Mouse (Mus musculus): ENCODE measurements at regions not wholly inside any gene's neighbourhood (a gene's known extent, or its start where the extent isn't known, plus 50 kb on each side); places are given as distances from the start of the nearest gene placed in this dataset.
A peak's percentile ranks its signal among the peaks of the same experiment; 100 is the strongest.

GRCm38 (mm10) chr10:71753255-71753654 is 405.7 kb downstream of the Ipmk start:
- DNase-seq (ENCODE audit: low read depth, low spot score) = no peak

DNA sequence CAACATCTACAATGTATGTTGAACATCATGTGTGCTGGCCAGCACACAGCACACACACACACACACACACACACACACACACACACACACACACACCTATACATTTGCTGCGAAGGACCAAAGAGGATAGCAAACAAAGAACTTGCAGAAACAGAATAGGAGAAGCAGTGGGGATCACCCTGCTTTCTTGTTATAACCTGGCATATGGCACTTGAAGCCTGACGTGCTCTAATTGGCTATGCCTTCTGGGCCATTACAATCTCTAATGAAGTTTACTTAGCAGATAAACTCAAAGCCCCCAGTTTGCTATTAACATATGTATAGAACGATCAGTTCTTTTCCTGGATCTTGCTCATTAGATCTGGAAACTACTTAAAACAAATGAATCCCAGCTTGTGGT is 407.2 kb downstream of the Ipmk start:
- DNase-seq (ENCODE audit: low read depth, low spot score) = no peak

- peak; percentile 28 for DNase-seq (ENCODE audit: low read depth, low spot score)
Measured at GRCm38 (mm10) chr10:71778903-71779302, 431.3 kb downstream of the Ipmk start.

- no peak for DNase-seq (ENCODE audit: low read depth, low spot score)
Measured at GRCm38 (mm10) chr10:71789241-71789640, 441.7 kb downstream of the Ipmk start.

DNA sequence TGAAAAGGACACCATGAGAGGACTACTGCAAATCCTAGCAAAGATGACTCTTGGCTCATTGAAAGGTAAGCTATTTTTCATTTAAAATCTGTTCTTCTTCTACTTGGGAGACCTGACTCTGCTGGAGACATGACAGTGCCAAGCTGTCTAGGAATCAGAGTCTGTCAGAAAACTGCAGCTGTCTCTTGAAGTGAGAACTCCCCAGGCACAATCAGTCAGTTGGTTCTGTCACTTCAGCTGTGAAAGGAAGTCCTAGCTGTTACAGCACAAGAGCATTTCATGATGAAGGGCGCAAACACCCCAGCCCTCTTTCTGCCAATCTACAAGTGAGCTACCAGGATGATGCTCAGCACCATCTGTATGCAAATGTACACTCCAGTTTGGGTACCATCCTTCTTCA is 442.4 kb downstream of the Ipmk start:
- DNase-seq (ENCODE audit: low read depth, low spot score) = no peak

GRCm38 (mm10) chr10:71798638-71799037 is 451.1 kb downstream of the Ipmk start:
- no peak for DNase-seq (ENCODE audit: low read depth, low spot score)

- no peak for DNase-seq (ENCODE audit: low read depth, low spot score)
Measured at GRCm38 (mm10) chr10:71802457-71802856, 454.9 kb downstream of the Ipmk start.

- DNase-seq (ENCODE audit: low read depth, low spot score) = no peak
Measured at GRCm38 (mm10) chr10:71832633-71833032, 485.1 kb downstream of the Ipmk start.

GRCm38 (mm10) chr10:71835018-71835417 is 487.5 kb downstream of the Ipmk start:
- no peak for DNase-seq (ENCODE audit: low read depth, low spot score)

DNA sequence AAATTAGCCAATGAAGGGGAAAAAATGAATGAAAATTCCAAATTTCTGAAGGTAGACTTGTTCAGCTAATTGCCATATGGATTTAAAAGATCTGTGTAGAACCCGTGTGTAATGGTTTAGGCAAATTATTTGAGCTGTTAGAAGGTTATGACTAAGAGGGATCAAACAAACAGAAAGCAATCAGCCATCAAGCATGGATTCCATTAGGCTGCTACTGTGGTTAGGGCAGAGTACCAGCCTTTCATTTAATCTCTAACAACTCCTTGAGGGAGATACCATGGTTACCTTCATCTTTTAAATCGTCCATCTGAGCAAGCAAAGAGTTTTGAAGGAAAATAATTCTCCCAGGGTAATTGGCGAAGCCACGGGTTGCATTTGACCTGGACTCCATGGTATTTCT is 509.5 kb downstream of the Ipmk start:
- DNase-seq (ENCODE audit: low read depth, low spot score) = no peak

DNA sequence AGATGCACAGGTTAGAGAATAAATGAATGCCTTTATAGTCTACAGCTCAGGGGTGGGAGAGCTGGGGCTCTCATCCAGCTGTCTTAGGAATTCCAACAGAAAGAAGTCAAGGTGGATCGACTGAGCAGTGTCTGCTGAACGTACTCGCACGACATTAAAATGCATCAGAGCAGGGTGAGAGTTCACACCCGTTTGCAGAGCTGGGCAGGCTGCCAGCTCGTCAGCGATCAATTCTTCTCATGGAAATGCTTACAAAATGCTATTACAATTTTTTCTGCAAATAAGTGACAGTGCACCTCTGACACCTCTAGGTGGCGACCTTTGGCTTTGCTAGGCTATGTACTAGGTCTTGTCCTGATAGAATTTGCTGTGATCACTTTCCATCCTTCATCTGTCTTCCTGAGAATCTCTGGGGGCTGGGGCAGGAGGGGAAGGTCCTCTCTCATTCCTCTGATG is 510.0 kb downstream of the Ipmk start:
- peak; percentile 24 for DNase-seq (ENCODE audit: low read depth, low spot score)

- no peak for DNase-seq (ENCODE audit: low read depth, low spot score)
Measured at GRCm38 (mm10) chr10:71893726-71894125, 546.2 kb downstream of the Ipmk start.

GRCm38 (mm10) chr10:71905029-71905428 is 557.5 kb downstream of the Ipmk start:
- DNase-seq (ENCODE audit: low read depth, low spot score) = no peak

All from ES-CJ7 (cell line).